Comparison of ENCODE assay signal across 21 mouse cellular contexts in genomic region chr15:12247159-12247603, GRCm38 (mm10). TPM values are rescaled to one million over a fixed set of nuclear protein-coding genes. Genes with fewer than 3 reads are reported as not detected.
DNase-seq lines count a peak whose midpoint lies in the region; ATAC-seq and TF ChIP-seq lines count a peak whose summit lies in the region.
"Had no signal": no experiment of that assay in that cellular context is flagged by ENCODE, and none has a peak within 500 bp of the region (broad histone marks: within the 10 kb centered on the region; RNA-seq: fewer than 3 reads in every experiment).

No protein-coding gene starts in this region.

- H3K4me3 ChIP-seq in forebrain, embryonic 11.5 days (ENCODE audit: low read depth, low read length): no peak overlapping the region
- H3K4me3 ChIP-seq in forebrain, postnatal 0 days (ENCODE audit: low read depth, low read length): no peak overlapping the region
- no peak overlapping the region for H3K4me3 ChIP-seq in heart, embryonic 14.5 days (ENCODE audit: control insufficient read depth in 1 of 2, insufficient read depth in 1 of 2, low read depth in 1 of 2, low read length in 2 of 2)
- H3K4me3 ChIP-seq in liver, embryonic 12.5 days: no peak overlapping the region
- H3K4me3 ChIP-seq in midbrain, embryonic 15.5 days: no peak overlapping the region
- H3K4me3 ChIP-seq: embryonic facial prominence, embryonic 12.5 days; forebrain, embryonic 12.5 days; hindbrain, embryonic 12.5 days; liver, embryonic 15.5 days; lung, embryonic 15.5 days; neural tube, embryonic 15.5 days; stomach, embryonic 15.5 days had no signal

- no peak overlapping the region for H3K9ac ChIP-seq in forebrain, embryonic 11.5 days (ENCODE audit: low read length)
- no peak overlapping the region for H3K9ac ChIP-seq in forebrain, postnatal 0 days
- peak overlapping the region; percentile 12; the same call in 1 of the 2 replicates for H3K9ac ChIP-seq in heart, embryonic 14.5 days (ENCODE audit: low read length)
- H3K9ac ChIP-seq in liver, embryonic 12.5 days: no peak overlapping the region
- no peak overlapping the region for H3K9ac ChIP-seq in midbrain, embryonic 15.5 days
- H3K9ac ChIP-seq: embryonic facial prominence, embryonic 12.5 days; forebrain, embryonic 12.5 days; hindbrain, embryonic 12.5 days; liver, embryonic 15.5 days; lung, embryonic 15.5 days; neural tube, embryonic 15.5 days; stomach, embryonic 15.5 days had no signal

- no peaks in the 10 kb centered on the region for H3K9me3 ChIP-seq in forebrain, embryonic 11.5 days (ENCODE audit: control insufficient read depth, low read length)
- no peaks in the 10 kb centered on the region for H3K9me3 ChIP-seq in forebrain, postnatal 0 days (ENCODE audit: low read length)
- H3K9me3 ChIP-seq in heart, embryonic 14.5 days (ENCODE audit: control insufficient read depth, low read length): no peaks in the 10 kb centered on the region
- H3K9me3 ChIP-seq in liver, embryonic 12.5 days (replicated peaks): no peaks in the 10 kb centered on the region
- H3K9me3 ChIP-seq in midbrain, embryonic 15.5 days: no peaks in the 10 kb centered on the region
- H3K9me3 ChIP-seq: embryonic facial prominence, embryonic 12.5 days; forebrain, embryonic 12.5 days; hindbrain, embryonic 12.5 days; liver, embryonic 15.5 days; lung, embryonic 15.5 days; neural tube, embryonic 15.5 days; stomach, embryonic 15.5 days had no signal

- no peaks in the 10 kb centered on the region; the same call in 1 of the 2 replicates for H3K36me3 ChIP-seq in forebrain, embryonic 11.5 days (ENCODE audit: control insufficient read depth, insufficient read depth, low read length)
- peaks cover 32% of the 10 kb centered on the region for H3K36me3 ChIP-seq in forebrain, postnatal 0 days (ENCODE audit: insufficient read depth)
- H3K36me3 ChIP-seq in heart, embryonic 14.5 days (ENCODE audit: control insufficient read depth, insufficient read depth, low read length): peaks cover 33% of the 10 kb centered on the region
- H3K36me3 ChIP-seq in liver, embryonic 12.5 days: peaks cover 57% of the 10 kb centered on the region
- peaks cover 7% of the 10 kb centered on the region; the same call in 1 of the 2 replicates for H3K36me3 ChIP-seq in midbrain, embryonic 15.5 days (replicated peaks)

- ATAC-seq in forebrain, embryonic 11.5 days (replicated peaks; ENCODE audit: low FRiP score): peak; percentile 42
- no peak for ATAC-seq in forebrain, postnatal 0 days
- ATAC-seq in heart, embryonic 14.5 days (ENCODE audit: insufficient number of reproducible peaks, insufficient read depth, low FRiP score, low read depth): no peak
- ATAC-seq in liver, embryonic 12.5 days: no peak
- ATAC-seq in midbrain, embryonic 15.5 days (replicated peaks): peak; percentile 55; the same call in 1 of the 2 replicates
- ATAC-seq: intestine, postnatal 0 days had no signal

- no peak for TF ChIP-seq CTCF in forebrain, postnatal 0 days (IDR thresholded peaks at IDR 0.05; ENCODE audit: low read depth)

- no peak overlapping the region for H3K27ac ChIP-seq in forebrain, embryonic 11.5 days (ENCODE audit: low read depth, low read length)
- H3K27ac ChIP-seq in forebrain, postnatal 0 days (ENCODE audit: low read depth, low read length): no peak overlapping the region
- H3K27ac ChIP-seq in heart, embryonic 14.5 days (replicated peaks in 1 of 2; ENCODE audit: control insufficient read depth in 1 of 2, insufficient read depth in 1 of 2, low read depth in 2 of 2, low read length in 2 of 2): peak overlapping the region; percentile 72 to 88
- H3K27ac ChIP-seq in liver, embryonic 12.5 days: 0 out of 2 replicates have a peak overlapping the region, but pooled peaks have one; percentile 1
- no peak overlapping the region for H3K27ac ChIP-seq in midbrain, embryonic 15.5 days
- H3K27ac ChIP-seq: embryonic facial prominence, embryonic 12.5 days; forebrain, embryonic 12.5 days; hindbrain, embryonic 12.5 days; lung, embryonic 15.5 days; neural tube, embryonic 15.5 days; stomach, embryonic 15.5 days had no signal

- no peaks in the 10 kb centered on the region for H3K4me1 ChIP-seq in forebrain, embryonic 11.5 days (replicated peaks; ENCODE audit: control insufficient read depth, insufficient read depth, low read length)
- no peaks in the 10 kb centered on the region for H3K4me1 ChIP-seq in forebrain, postnatal 0 days (ENCODE audit: insufficient read depth)
- H3K4me1 ChIP-seq in heart, embryonic 14.5 days (ENCODE audit: control insufficient read depth in 2 of 2, insufficient read depth in 2 of 2, low read length in 2 of 2): peaks cover 24 to 43% of the 10 kb centered on the region in 2 experiments
- H3K4me1 ChIP-seq in liver, embryonic 12.5 days: peaks cover 30% of the 10 kb centered on the region
- peaks cover 7% of the 10 kb centered on the region; the same call in 1 of the 2 replicates for H3K4me1 ChIP-seq in midbrain, embryonic 15.5 days
- H3K4me1 ChIP-seq: embryonic facial prominence, embryonic 12.5 days; lung, embryonic 15.5 days; neural tube, embryonic 15.5 days; stomach, embryonic 15.5 days had no signal

- DNase-seq in forebrain, embryonic 11.5 days (ENCODE audit: low spot score): no peak
- no peak for DNase-seq in forebrain, postnatal 0 days
- DNase-seq in heart, adult 11 months: no peak
- no peak for DNase-seq in liver
- DNase-seq: adrenal gland, postnatal 10 days; cerebellum, adult 18-20 months; cerebellum, postnatal 14 days; kidney, postnatal 25 days; lung, postnatal 36 days; thymus, postnatal 36 days had no signal

- 61% methylated on average over 4 of the region's 4 CpGs for WGBS in forebrain, embryonic 11.5 days
- 50% methylated on average over 4 of the region's 4 CpGs for WGBS in forebrain, postnatal 0 days
- WGBS in heart, embryonic 14.5 days: 25% methylated on average over 4 of the region's 4 CpGs
- 76% methylated on average over 4 of the region's 4 CpGs for WGBS in liver, embryonic 12.5 days (ENCODE audit: insufficient replicate concordance)
- WGBS in midbrain, embryonic 15.5 days: 44% methylated on average over 4 of the region's 4 CpGs

- H3K4me2 ChIP-seq in forebrain, embryonic 11.5 days (ENCODE audit: low read depth, low read length, severe bottlenecking): no peak overlapping the region
- H3K4me2 ChIP-seq in forebrain, postnatal 0 days (ENCODE audit: low read depth): no peak overlapping the region
- H3K4me2 ChIP-seq in heart, embryonic 14.5 days (ENCODE audit: low read length): no peak overlapping the region
- no peak overlapping the region for H3K4me2 ChIP-seq in liver, embryonic 12.5 days
- no peak overlapping the region for H3K4me2 ChIP-seq in midbrain, embryonic 15.5 days
- H3K4me2 ChIP-seq: embryonic facial prominence, embryonic 12.5 days; forebrain, embryonic 12.5 days; hindbrain, embryonic 12.5 days; lung, embryonic 15.5 days; neural tube, embryonic 15.5 days; stomach, embryonic 15.5 days had no signal

- H3K27me3 ChIP-seq in forebrain, embryonic 11.5 days (ENCODE audit: control insufficient read depth, insufficient read depth, low read length): no peaks in the 10 kb centered on the region
- H3K27me3 ChIP-seq in forebrain, postnatal 0 days (ENCODE audit: insufficient read depth, low read length): no peaks in the 10 kb centered on the region
- H3K27me3 ChIP-seq in heart, embryonic 14.5 days (ENCODE audit: control insufficient read depth, insufficient read depth, low read length): no peaks in the 10 kb centered on the region
- no peaks in the 10 kb centered on the region for H3K27me3 ChIP-seq in liver, embryonic 12.5 days (replicated peaks)
- no peaks in the 10 kb centered on the region for H3K27me3 ChIP-seq in midbrain, embryonic 15.5 days (replicated peaks)
- H3K27me3 ChIP-seq: embryonic facial prominence, embryonic 12.5 days; forebrain, embryonic 12.5 days; hindbrain, embryonic 12.5 days; liver, embryonic 15.5 days; lung, embryonic 15.5 days; neural tube, embryonic 15.5 days; stomach, embryonic 15.5 days had no signal

RNA-seq across cellular contexts. Expression of gene Mtmr12, which starts 42.4 kb away (rescaled TPM):
- polyA plus RNA-seq in forebrain, embryonic 11.5 days (2014; fragmentation: Nextera tagmentation; extraction: Ambion mirVana): 19.3 and 21.2 TPM in 2 replicates
- total RNA-seq in forebrain, postnatal 0 days (2014; rRNA removed): 10.0 and 13.1 TPM in 2 replicates
- 4.3 and 5.5 TPM in 2 replicates for polyA plus RNA-seq in forebrain, postnatal 0 days (2015; fragmentation: Nextera tagmentation; extraction: Ambion mirVana)
- polyA plus RNA-seq in heart, embryonic 14.5 days (2014; fragmentation: Nextera tagmentation; extraction: Ambion mirVana): 13.6 and 15.4 TPM in 2 replicates
- polyA plus RNA-seq in liver, embryonic 12.5 days (2016; fragmentation: Nextera tagmentation; extraction: Ambion mirVana): 11.9 and 12.3 TPM in 2 replicates
- 8.3 and 9.6 TPM in 2 replicates for polyA plus RNA-seq in midbrain, embryonic 15.5 days (2015; fragmentation: Nextera tagmentation; extraction: Ambion mirVana)

Comparison
In these comparisons a context has a peak if more than half of its experiments do, and no peak if none do; other contexts are left out.
1. ATAC-seq: peak in forebrain, embryonic 11.5 days (single experiment) and midbrain, embryonic 15.5 days (single experiment); none in forebrain, postnatal 0 days (single experiment), heart, embryonic 14.5 days (single experiment) and liver, embryonic 12.5 days (single experiment).
2. H3K27ac ChIP-seq: peak in heart, embryonic 14.5 days (2 of 2) and liver, embryonic 12.5 days (single experiment); none in forebrain, embryonic 11.5 days (single experiment), forebrain, postnatal 0 days (single experiment) and midbrain, embryonic 15.5 days (single experiment).